Mouse (Mus musculus) layer of hippocampus, adult 2 months (tissue): Measurements from ENCODE around the gene Pdcd1lg2. TPM values are rescaled to one million over a fixed set of nuclear protein-coding genes. Genes with fewer than 3 reads are reported as not detected.

Experiments
- DNase-seq, 2 experiments: peaks; one replicate each; pipeline ENCODE4 v3.0.0; 2022; ENCODE audit warnings: low spot score in 2 of 2
- H3K27ac ChIP-seq: fragments of 200-600 bp; 2 replicates; pipeline ENCODE4 v1.8.1; 2022
- H3K4me3 ChIP-seq: fragments of 200-600 bp; 2 replicates; pipeline ENCODE4 v1.8.1; 2022; ENCODE audit warnings: mild to moderate bottlenecking
- CTCF ChIP-seq: fragments of 200-600 bp; conservative IDR thresholded peaks from 2 replicates; pipeline ENCODE4 v1.8.1; 2022; ENCODE audit warnings: antibody characterized with exemption, mild to moderate bottlenecking, moderate library complexity
- total RNA-seq, 2 experiments: library from RNA; stranded (reverse); gene quantifications; 2 replicates each; pipeline ENCODE4 v1.2.3; 2021

The Pdcd1lg2 gene
- total RNA-seq, 2 experiments from 2014 or later: not detected

- no peak overlapping the region for H3K27ac ChIP-seq
- TF ChIP-seq CTCF: no peak
- DNase-seq: no peak
- no peak overlapping the region for H3K4me3 ChIP-seq
Observed at GRCm38 (mm10) chr19:29416393-29416902, 5.7 kb downstream of the Pdcd1lg2 start.

GRCm38 (mm10) chr19:29417188-29417587, 6.5 kb downstream of the Pdcd1lg2 start:
- Histone ChIP-seq H3K27ac (no peak overlapping the region), H3K4me3 (no peak overlapping the region)
- DNase-seq: no peak
- TF ChIP-seq CTCF: no peak

GRCm38 (mm10) chr19:29417894-29418293, 7.2 kb downstream of the Pdcd1lg2 start:
- no peak for DNase-seq
- no peak overlapping the region for H3K4me3 ChIP-seq
- TF ChIP-seq CTCF: 0 out of 2 replicates have a peak, but pooled peaks have one; percentile 3

GRCm38 (mm10) chr19:29418661-29419115, 8.0 kb downstream of the Pdcd1lg2 start:
- TF ChIP-seq CTCF: no peak
- Histone ChIP-seq H3K27ac (no peak overlapping the region), H3K4me3 (no peak overlapping the region)
- DNase-seq: no peak

More at GRCm38 (mm10) chr19:29417894-29418293, 7.2 kb downstream of the Pdcd1lg2 start:
- no peak overlapping the region for H3K27ac ChIP-seq

GRCm38 (mm10) chr19:29419506-29419905, 8.8 kb downstream of the Pdcd1lg2 start:
- no peak for DNase-seq
- no peak overlapping the region for H3K4me3 ChIP-seq
- no peak for TF ChIP-seq CTCF
- no peak overlapping the region for H3K27ac ChIP-seq

- Histone ChIP-seq H3K4me3 (no peak overlapping the region), H3K27ac (no peak overlapping the region)
- DNase-seq: no peak
- no peak for TF ChIP-seq CTCF
Observed at GRCm38 (mm10) chr19:29419946-29420345, 9.2 kb downstream of the Pdcd1lg2 start.

- DNase-seq: no peak
- TF ChIP-seq CTCF: no peak
- Histone ChIP-seq H3K27ac (no peak overlapping the region), H3K4me3 (no peak overlapping the region)
Observed at GRCm38 (mm10) chr19:29420397-29420796, 9.7 kb downstream of the Pdcd1lg2 start.

GRCm38 (mm10) chr19:29422013-29422645, 11.4 kb downstream of the Pdcd1lg2 start:
- no peak for DNase-seq
- Histone ChIP-seq H3K4me3 (no peak overlapping the region), H3K27ac (no peak overlapping the region)
- no peak for TF ChIP-seq CTCF

- no peak for DNase-seq
- Histone ChIP-seq H3K4me3 (no peak overlapping the region), H3K27ac (no peak overlapping the region)
- no peak for TF ChIP-seq CTCF
Observed at GRCm38 (mm10) chr19:29422796-29423195, 12.1 kb downstream of the Pdcd1lg2 start.

GRCm38 (mm10) chr19:29430516-29430915, 19.8 kb downstream of the Pdcd1lg2 start:
- Histone ChIP-seq H3K27ac (no peak overlapping the region), H3K4me3 (no peak overlapping the region)
- no peak for TF ChIP-seq CTCF
- no peak for DNase-seq

GRCm38 (mm10) chr19:29430953-29431352, 20.2 kb downstream of the Pdcd1lg2 start:
- Histone ChIP-seq H3K4me3 (no peak overlapping the region), H3K27ac (no peak overlapping the region)
- no peak for DNase-seq
- no peak for TF ChIP-seq CTCF

- Histone ChIP-seq H3K4me3 (no peak overlapping the region), H3K27ac (no peak overlapping the region)
- no peak for DNase-seq
- TF ChIP-seq CTCF: no peak
Observed at GRCm38 (mm10) chr19:29436793-29437479, 26.2 kb downstream of the Pdcd1lg2 start.

- TF ChIP-seq CTCF: no peak
Observed at GRCm38 (mm10) chr19:29437849-29438248, 27.1 kb downstream of the Pdcd1lg2 start.

More at GRCm38 (mm10) chr19:29437849-29438248, 27.1 kb downstream of the Pdcd1lg2 start:
- Histone ChIP-seq H3K4me3 (no peak overlapping the region), H3K27ac (no peak overlapping the region)
- DNase-seq: no peak
